Mouse (Mus musculus) limb, embryonic 10.5 days (tissue): ENCODE results near the gene Tmem207. TPM values are rescaled to one million over a fixed set of nuclear protein-coding genes. Genes with fewer than 3 reads are reported as not detected.
"Not testable (repeated sequence)": the region's sequence is repeated elsewhere in the genome, so short reads cannot be mapped to it uniquely, and the experiment has no call there.

Experiments
- DNase-seq: peaks from one replicate; pipeline ENCODE4 v3.0.0-alpha.2; 2017; ENCODE audit warnings: low spot score
- H3K27ac ChIP-seq: fragments of 300-500 bp; sonication (generic); 2 replicates; pipeline ENCODE4 v1.5.1; 2016; ENCODE audit warnings: mild to moderate bottlenecking
- H3K27me3 ChIP-seq: fragments of 300-500 bp; sonication (generic); 2 replicates; pipeline ENCODE4 v1.6.1; 2016; ENCODE audit warnings: low read depth, mild to moderate bottlenecking; ENCODE audit not compliant: poor library complexity, severe bottlenecking
- H3K36me3 ChIP-seq: fragments of 300-500 bp; sonication (generic); 2 replicates; pipeline ENCODE4 v1.6.1; 2016; ENCODE audit warnings: mild to moderate bottlenecking, moderate library complexity
- H3K4me1 ChIP-seq: fragments of 300-500 bp; sonication (generic); 2 replicates; pipeline ENCODE4 v1.6.1; 2016
- H3K4me3 ChIP-seq: fragments of 300-500 bp; sonication (generic); 2 replicates; pipeline ENCODE4 v1.5.1; 2016; ENCODE audit warnings: mild to moderate bottlenecking, moderate library complexity
- H3K9me3 ChIP-seq: fragments of 300-500 bp; sonication (generic); replicated peaks from 2 replicates; pipeline ENCODE4 v1.6.1; 2016; ENCODE audit warnings: mild to moderate bottlenecking
- WGBS: fragments of 180-500 bp; shearing (Covaris S2); methylation state at CpG from one replicate; pipeline ENCODE4 v1.1.7; 2016; 5-methylcytosine and 5-hydroxymethylcytosine counted together
- polyA plus RNA-seq: library from polyadenylated mRNA; unstranded; fragments of >200 nt; fragmentation: Nextera tagmentation; extraction: Ambion mirVana; gene quantifications from 2 replicates; pipeline ENCODE4 v1.2.1, GENCODE M21; 2016

Gene Tmem207
- polyA plus RNA-seq, 1 experiment from 2014 or later, result not detected

DNA sequence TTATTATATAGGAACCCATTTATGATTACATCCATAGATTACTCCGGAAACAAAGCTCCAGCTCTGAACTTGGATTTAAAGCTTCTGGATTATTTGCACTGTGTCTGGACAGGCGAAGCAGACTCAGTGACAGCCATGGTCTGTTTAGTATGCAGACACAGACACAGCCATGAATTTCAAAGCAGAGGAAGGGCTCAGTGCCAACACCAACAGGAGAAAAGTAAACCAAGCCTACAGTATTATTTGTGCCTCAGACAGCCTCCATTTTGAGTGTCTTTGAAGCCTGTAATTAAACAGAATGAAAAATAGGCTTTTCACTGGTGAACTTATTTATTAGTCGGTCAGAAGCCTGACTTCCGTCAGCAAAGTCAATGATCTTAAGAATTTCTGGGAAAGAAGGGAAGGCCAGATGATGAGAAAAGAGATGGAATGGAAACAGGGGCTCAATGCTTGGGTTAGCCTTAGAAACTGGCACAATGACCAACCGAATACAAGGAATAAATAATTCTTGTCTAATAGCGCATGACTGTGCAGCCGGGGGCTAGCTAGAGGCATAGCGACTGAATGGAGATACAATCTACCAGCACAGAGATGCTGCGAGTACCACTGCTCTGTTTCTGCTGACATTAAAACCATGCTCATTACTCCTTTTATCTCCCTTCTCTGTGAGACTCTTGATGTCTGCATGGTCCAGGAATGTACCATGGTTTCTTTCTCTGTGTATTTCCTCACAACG, 1.5 kb upstream of the Tmem207 start:
- DNase-seq, result no peak
- H3K27ac ChIP-seq, result no peak overlapping the region
- peaks cover 8% of the 10 kb centered on the region for H3K4me1 ChIP-seq
- H3K36me3 ChIP-seq, result no peaks in the 10 kb centered on the region
- H3K27me3 ChIP-seq, result no peaks in the 10 kb centered on the region
- no peak overlapping the region for H3K4me3 ChIP-seq
- 72% methylated on average over 10 of the region's 10 CpGs for WGBS
- H3K9me3 ChIP-seq, result no peaks in the 10 kb centered on the region

DNA sequence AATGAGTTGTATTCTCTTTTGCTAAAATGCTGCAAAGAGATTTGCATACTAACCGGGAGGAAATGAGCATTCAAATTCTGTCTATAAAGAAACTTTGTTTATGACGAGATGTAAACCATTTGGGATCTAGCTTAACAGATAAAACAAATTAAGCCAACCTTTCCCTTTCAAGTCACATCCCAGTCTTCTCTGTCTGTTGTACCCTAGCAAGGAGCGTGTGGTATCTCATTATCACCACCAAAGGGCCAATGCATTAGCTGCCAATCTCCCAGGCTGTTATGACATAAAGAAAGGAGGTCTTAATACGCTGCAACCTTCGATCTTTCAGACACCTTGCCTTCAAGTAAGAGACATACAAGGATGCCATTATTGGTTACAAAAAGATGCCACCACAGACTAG, 737 bp downstream of the Tmem207 start:
- no peak for DNase-seq
- 81% methylated on average over 5 of the region's 5 CpGs for WGBS
- no peak overlapping the region for H3K27ac ChIP-seq
- no peaks in the 10 kb centered on the region for H3K36me3 ChIP-seq
- H3K9me3 ChIP-seq, result no peaks in the 10 kb centered on the region
- no peak overlapping the region for H3K4me3 ChIP-seq
- H3K4me1 ChIP-seq, result peaks cover 9% of the 10 kb centered on the region
- H3K27me3 ChIP-seq, result no peaks in the 10 kb centered on the region

DNA sequence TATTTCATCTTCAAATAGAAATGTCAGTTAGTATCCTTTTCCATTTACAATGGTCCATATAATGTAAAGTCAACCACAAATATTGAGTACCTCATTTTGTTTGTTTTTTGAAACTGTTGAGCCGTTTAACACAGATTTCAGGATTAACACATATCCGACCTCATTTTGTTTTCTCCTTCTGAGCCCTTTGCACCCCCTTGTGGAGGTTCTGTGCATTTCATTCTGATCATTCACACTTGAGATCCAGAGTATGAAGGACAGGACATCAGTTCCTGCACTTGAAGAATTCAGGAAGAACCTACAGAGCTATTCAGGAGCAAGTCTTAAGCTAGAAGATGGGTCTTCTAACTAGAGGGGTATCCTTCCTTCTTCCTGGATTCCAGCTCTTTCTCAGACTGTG, 7.0 kb downstream of the Tmem207 start:
- Histone ChIP-seq H3K27ac (no peak overlapping the region), H3K27me3 (no peaks in the 10 kb centered on the region), H3K4me1 (peaks cover 8% of the 10 kb centered on the region), H3K36me3 (no peaks in the 10 kb centered on the region), H3K9me3 (no peaks in the 10 kb centered on the region), H3K4me3 (no peak overlapping the region)
- 74% methylated on average over 2 of the region's 2 CpGs for WGBS
- no peak for DNase-seq

DNA sequence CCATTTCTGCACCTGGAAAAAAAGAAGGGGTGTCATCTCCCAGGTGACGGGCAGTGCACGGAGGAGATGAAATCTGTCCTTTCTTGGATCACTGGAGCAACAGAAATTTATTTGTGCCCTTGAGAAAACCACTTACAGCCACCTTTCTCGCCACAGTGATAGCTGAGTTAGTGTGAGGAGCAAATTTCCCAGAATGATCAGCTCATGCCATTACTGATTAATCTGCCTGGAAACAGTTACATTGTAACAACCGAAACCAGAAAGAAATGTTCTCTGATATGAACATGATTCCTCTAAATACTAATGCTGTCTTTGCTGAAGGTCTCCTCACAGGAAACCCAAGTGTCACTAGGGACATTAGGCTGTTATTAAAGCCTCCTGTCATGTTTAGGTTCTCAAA, 21.6 kb downstream of the Tmem207 start:
- no peak for DNase-seq
- no peak overlapping the region for H3K4me3 ChIP-seq
- 87% methylated on average over 4 of the region's 4 CpGs for WGBS

DNA sequence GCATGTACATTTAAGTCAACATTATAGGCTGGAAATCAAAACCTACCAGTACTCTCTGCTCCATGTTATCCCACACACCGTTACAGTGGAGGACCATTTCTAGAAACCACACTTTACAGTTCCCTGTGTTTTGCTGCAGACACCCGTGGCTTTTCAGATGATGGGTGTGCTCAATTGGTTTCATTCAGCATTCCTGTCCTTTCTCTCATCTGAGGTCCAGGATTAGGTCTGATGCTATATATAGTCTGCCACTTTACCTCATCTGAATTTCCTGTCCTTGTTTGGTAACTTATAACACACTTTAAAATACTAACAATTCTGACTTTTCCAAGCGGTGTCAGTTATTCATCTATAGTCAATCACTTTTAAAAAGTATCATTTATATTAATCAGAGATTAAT, 25.8 kb downstream of the Tmem207 start:
- no peak for DNase-seq
- Histone ChIP-seq H3K4me1 (no peaks in the 10 kb centered on the region), H3K4me3 (no peak overlapping the region), H3K27ac (no peak overlapping the region), H3K27me3 (no peaks in the 10 kb centered on the region), H3K9me3 (no peaks in the 10 kb centered on the region), H3K36me3 (no peaks in the 10 kb centered on the region)
- 88% methylated on average over 3 of the region's 3 CpGs for WGBS

More for the DNA sequence above, 21.6 kb downstream of the Tmem207 start:
- no peaks in the 10 kb centered on the region for H3K9me3 ChIP-seq
- H3K4me1 ChIP-seq, result no peaks in the 10 kb centered on the region
- no peaks in the 10 kb centered on the region for H3K27me3 ChIP-seq
- no peaks in the 10 kb centered on the region for H3K36me3 ChIP-seq
- no peak overlapping the region for H3K27ac ChIP-seq

DNA sequence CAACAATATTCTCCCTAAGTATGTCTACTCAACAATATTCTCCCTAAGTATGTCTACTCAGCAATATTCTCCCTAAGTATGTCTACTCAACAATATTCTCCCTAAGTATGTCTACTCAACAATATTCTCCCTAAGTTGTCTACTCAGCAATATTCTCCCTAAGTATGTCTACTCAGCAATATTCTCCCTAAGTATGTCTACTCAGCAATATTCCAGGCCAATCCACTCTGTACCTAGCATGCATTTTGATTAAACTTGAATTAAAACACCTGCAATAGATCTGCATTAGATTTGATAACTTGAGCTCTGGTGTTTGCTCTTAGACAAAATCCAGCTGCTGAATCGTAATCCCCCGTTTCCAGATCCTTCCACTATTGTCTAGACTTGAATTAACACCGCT, 26.9 kb downstream of the Tmem207 start:
- H3K9me3 ChIP-seq, H3K36me3 ChIP-seq, H3K4me1 ChIP-seq, H3K4me3 ChIP-seq, DNase-seq, H3K27ac ChIP-seq, H3K27me3 ChIP-seq: not testable (repeated sequence)
- 93% methylated on average over 3 of the region's 3 CpGs for WGBS

DNA sequence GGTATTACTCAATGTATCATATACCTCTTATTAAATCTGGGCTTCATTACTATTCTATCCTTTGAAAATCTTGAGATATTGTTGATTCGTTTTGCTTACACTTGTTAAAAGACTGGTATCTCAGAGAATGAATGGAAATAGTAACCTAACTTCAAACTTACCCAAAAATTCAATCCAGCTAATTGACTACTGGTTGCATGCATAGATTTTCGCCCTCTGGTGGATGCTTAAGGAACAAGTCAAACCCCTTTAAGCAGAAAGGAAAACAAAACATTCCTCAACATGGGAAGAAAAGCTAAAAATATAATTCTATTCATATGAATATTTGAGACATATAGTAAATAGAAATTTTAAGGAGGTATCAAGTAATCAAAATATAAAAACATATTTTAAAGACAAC, 30.8 kb downstream of the Tmem207 start:
- Histone ChIP-seq H3K36me3 (no peaks in the 10 kb centered on the region), H3K9me3 (no peaks in the 10 kb centered on the region), H3K4me3 (no peak overlapping the region), H3K27ac (no peak overlapping the region), H3K27me3 (no peaks in the 10 kb centered on the region), H3K4me1 (no peaks in the 10 kb centered on the region)
- no peak for DNase-seq
- 23% methylated on average over 2 of the region's 2 CpGs for WGBS

DNA sequence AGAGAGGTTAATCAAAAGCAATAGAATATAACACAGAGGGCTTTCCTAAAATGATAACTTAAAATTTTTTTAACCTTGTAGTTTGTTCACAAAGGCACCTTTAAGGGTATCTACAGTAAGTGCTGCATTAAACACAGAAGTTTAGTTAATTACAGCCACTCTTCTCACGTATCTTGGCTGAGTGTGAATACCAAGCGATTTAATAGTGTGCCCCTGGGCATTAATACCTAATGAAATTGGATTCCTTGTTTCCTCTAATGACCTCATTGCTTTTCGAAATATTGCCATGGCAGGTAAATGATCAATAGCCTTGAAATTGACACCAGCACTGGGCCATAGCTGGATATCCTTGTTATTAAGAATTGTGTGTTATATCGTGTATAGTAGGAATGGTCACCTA, 55.3 kb downstream of the Tmem207 start:
- Histone ChIP-seq H3K4me3 (no peak overlapping the region), H3K36me3 (no peaks in the 10 kb centered on the region), H3K27ac (no peak overlapping the region), H3K4me1 (peaks cover 15% of the 10 kb centered on the region), H3K9me3 (no peaks in the 10 kb centered on the region), H3K27me3 (no peaks in the 10 kb centered on the region)
- WGBS, result 62% methylated on average over 4 of the region's 4 CpGs
- DNase-seq, result no peak

DNA sequence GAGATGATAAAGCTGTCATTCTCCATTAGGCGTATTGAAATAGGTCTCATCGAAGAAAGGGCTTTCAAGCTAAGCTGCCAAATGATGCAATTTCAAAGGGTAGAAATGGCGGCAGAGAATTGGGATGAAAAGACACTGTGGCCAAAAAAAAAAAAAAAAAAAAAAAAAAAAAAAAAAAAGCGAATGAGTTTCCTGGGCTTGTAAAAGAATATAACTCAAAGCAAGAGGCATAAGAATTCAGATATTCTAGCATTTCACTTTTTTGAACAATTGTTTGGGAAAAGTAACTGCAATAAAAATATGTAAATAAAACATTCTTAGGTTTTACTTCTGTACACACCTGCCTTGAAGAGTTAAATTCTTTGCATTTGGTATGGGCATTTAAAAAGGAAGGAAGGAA, 60.0 kb downstream of the Tmem207 start:
- Histone ChIP-seq H3K36me3 (no peaks in the 10 kb centered on the region), H3K4me3 (no peak overlapping the region), H3K27ac (no peak overlapping the region), H3K9me3 (no peaks in the 10 kb centered on the region), H3K27me3 (no peaks in the 10 kb centered on the region), H3K4me1 (peaks cover 13% of the 10 kb centered on the region)
- DNase-seq, result no peak
- whole genome bisulfite sequencing, result 97% methylated on average over 4 of the region's 4 CpGs

DNA sequence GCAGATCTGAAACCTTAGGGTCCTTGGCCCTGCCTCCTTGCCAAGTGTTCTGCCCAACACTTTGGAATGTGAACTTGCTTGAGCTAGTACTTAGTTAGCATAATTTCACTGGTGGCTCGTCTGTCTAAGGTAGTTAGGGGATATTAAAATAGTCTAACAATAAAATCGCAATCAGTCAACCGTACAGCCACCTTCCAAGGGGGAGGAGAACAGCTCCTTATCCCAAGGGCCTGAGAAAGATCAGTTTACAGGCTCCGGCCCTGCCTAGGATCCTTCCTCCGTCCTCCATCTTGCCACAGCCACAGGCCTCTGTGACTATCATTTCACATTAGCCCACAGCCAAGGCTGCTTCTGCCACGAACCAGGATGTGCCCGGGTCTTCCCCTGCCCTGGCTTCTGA, 63.7 kb downstream of the Tmem207 start, which contains the start of gene Cldn16:
Cldn16 (plus strand) TSS at position 301 of the 400 bp plus-strand sequence.
- no peaks in the 10 kb centered on the region for H3K9me3 ChIP-seq
- no peak within 1 kb of the TSS for H3K4me3 ChIP-seq
- H3K4me1 ChIP-seq, result no peaks in the 10 kb centered on the region
- no peak within 1 kb of the TSS for H3K27ac ChIP-seq
- H3K27me3 ChIP-seq, result no peaks in the 10 kb centered on the region
- no peak for DNase-seq
- no peaks in the 10 kb centered on the region for H3K36me3 ChIP-seq
- WGBS, result 81% methylated on average over 7 of the region's 7 CpGs

DNA sequence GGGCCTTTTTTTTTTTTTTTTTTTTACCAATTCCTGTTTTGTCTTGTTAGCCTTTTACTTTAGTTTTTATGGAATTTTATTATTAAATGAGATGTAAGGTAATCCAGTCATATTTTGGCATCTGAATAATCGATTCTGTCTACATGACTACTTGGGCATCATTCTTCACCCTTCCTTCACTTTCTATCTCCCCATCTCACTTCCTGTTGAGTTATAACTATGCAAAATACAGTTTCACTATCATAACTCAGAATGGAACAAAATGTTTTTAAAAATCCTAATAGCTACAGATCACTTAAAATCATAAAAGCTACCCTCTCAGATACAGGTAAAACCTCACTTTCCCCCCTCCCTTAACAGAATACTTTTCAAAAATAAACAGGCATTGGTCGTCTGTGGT, 70.4 kb downstream of the Tmem207 start:
- no peak for DNase-seq
- WGBS, result 91% methylated on average over 2 of the region's 2 CpGs
- Histone ChIP-seq H3K4me1 (no peaks in the 10 kb centered on the region), H3K4me3 (no peak overlapping the region), H3K9me3 (no peaks in the 10 kb centered on the region), H3K27ac (no peak overlapping the region), H3K36me3 (no peaks in the 10 kb centered on the region), H3K27me3 (no peaks in the 10 kb centered on the region)

DNA sequence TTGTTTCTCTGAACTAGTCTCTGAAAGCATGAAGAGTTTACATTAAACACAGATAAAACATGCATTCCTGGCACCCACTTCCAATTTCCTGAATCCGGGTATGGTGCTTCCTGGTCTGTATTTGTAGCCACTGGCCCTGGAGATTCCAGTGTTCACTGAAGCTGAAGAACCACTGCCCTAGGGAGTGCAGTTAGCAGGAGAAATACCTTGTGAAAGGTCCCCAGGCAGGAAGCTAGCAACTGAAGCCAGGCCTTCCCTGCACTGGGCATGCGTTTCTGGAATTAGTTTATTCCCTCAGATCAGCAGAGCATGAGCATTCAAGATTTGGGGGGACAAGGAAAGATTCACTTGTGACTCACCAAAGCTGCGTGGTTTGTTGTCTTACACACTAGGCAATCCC, 72.4 kb downstream of the Tmem207 start:
- Histone ChIP-seq H3K27me3 (no peaks in the 10 kb centered on the region), H3K27ac (no peak overlapping the region), H3K9me3 (no peaks in the 10 kb centered on the region), H3K4me1 (no peaks in the 10 kb centered on the region), H3K36me3 (no peaks in the 10 kb centered on the region), H3K4me3 (no peak overlapping the region)
- WGBS, result 72% methylated on average over 3 of the region's 3 CpGs
- no peak for DNase-seq
